Mouse (Mus musculus): ENCODE results near the gene BC025920.

GRCm38 (mm10) chr10:81597137-81597950, 8.7 kb upstream of the BC025920 start:
- no peak for TF ChIP-seq POLR2A (IDR thresholded peaks at IDR 0.05; ENCODE audit: extremely low read depth, insufficient read depth, low read length)
- TF ChIP-seq CTCF (IDR thresholded peaks at IDR 0.05; ENCODE audit: low read depth, low read length): no peak

Measured in liver, adult 2 months (tissue).